ENCODE assay signal across 21 mouse cellular contexts in genomic region chr17:17576399-17576798, GRCm38 (mm10).
"Had no signal": no experiment of that assay in that cellular context is flagged by ENCODE, and none has a peak within 500 bp of the region (broad histone marks: within the 10 kb centered on the region; RNA-seq: fewer than 3 reads in every experiment).

No protein-coding gene starts in this region.

- ATAC-seq: midbrain, embryonic 15.5 days had no signal

- H3K36me3 ChIP-seq: midbrain, embryonic 15.5 days had no signal

- H3K4me1 ChIP-seq: kidney, embryonic 15.5 days; limb, embryonic 12.5 days; liver, embryonic 13.5 days; midbrain, embryonic 12.5 days; midbrain, embryonic 15.5 days; neural tube, embryonic 12.5 days; neural tube, embryonic 15.5 days had no signal

- H3K4me2 ChIP-seq: kidney, embryonic 15.5 days; limb, embryonic 12.5 days; limb, embryonic 15.5 days; liver, embryonic 13.5 days; midbrain, embryonic 12.5 days; midbrain, embryonic 15.5 days; neural tube, embryonic 12.5 days; neural tube, embryonic 15.5 days had no signal

- DNase-seq: kidney, postnatal 10 days; kidney, postnatal 36 days; left cerebral cortex, postnatal 4 days; liver, embryonic 13.5 days; lung, adult 2 months; lung, postnatal 14 days; lung, postnatal 4 days; right cerebral cortex, adult 18-20 months; right cerebral cortex, postnatal 14 days; right cerebral cortex, postnatal 4 days; thymus, adult 2 months; thymus, postnatal 14 days; thymus, postnatal 4 days had no signal

- H3K4me3 ChIP-seq: kidney, embryonic 15.5 days; limb, embryonic 12.5 days; limb, embryonic 15.5 days; liver, embryonic 13.5 days; midbrain, embryonic 12.5 days; midbrain, embryonic 15.5 days; neural tube, embryonic 12.5 days; neural tube, embryonic 15.5 days had no signal

- H3K27me3 ChIP-seq: kidney, embryonic 15.5 days; limb, embryonic 12.5 days; limb, embryonic 15.5 days; liver, embryonic 13.5 days; midbrain, embryonic 12.5 days; midbrain, embryonic 15.5 days; neural tube, embryonic 12.5 days; neural tube, embryonic 15.5 days had no signal

- H3K9me3 ChIP-seq: kidney, embryonic 15.5 days; limb, embryonic 12.5 days; limb, embryonic 15.5 days; liver, embryonic 13.5 days; midbrain, embryonic 12.5 days; midbrain, embryonic 15.5 days; neural tube, embryonic 12.5 days; neural tube, embryonic 15.5 days had no signal

- H3K27ac ChIP-seq: kidney, embryonic 15.5 days; limb, embryonic 12.5 days; limb, embryonic 15.5 days; liver, embryonic 13.5 days; midbrain, embryonic 12.5 days; midbrain, embryonic 15.5 days; neural tube, embryonic 12.5 days; neural tube, embryonic 15.5 days; stomach, postnatal 0 days had no signal

- H3K9ac ChIP-seq: kidney, embryonic 15.5 days; limb, embryonic 12.5 days; limb, embryonic 15.5 days; liver, embryonic 13.5 days; midbrain, embryonic 12.5 days; midbrain, embryonic 15.5 days; neural tube, embryonic 12.5 days; neural tube, embryonic 15.5 days had no signal
